Mouse (Mus musculus): ENCODE data around the gene Csf3. TPM values are rescaled to one million over a fixed set of nuclear protein-coding genes. Genes with fewer than 3 reads are reported as not detected.

The Csf3 gene
- total RNA-seq, 2 experiments from 2014 or later: not detected

- no peak for DNase-seq (ENCODE audit: low spot score in 2 of 2)
Measured at GRCm38 (mm10) chr11:98747804-98748505, 46.9 kb downstream of the Csf3 start.

GRCm38 (mm10) chr11:98748506-98749416 is 47.7 kb downstream of the Csf3 start:
- no peak for DNase-seq (ENCODE audit: low spot score in 2 of 2)

- peak in 1 of 2 experiments; percentile 26 for DNase-seq (ENCODE audit: low spot score in 2 of 2)
Measured at GRCm38 (mm10) chr11:98749716-98750115, 48.7 kb downstream of the Csf3 start.

- DNase-seq (ENCODE audit: low spot score in 2 of 2): peak; percentile 67 to 78
Measured at GRCm38 (mm10) chr11:98750351-98751201, 49.5 kb downstream of the Csf3 start.

- no peak for DNase-seq (ENCODE audit: low spot score in 2 of 2)
Measured at GRCm38 (mm10) chr11:98751221-98751782, 50.2 kb downstream of the Csf3 start.

GRCm38 (mm10) chr11:98752562-98753140 is 51.6 kb downstream of the Csf3 start:
- no peak for DNase-seq (ENCODE audit: low spot score in 2 of 2)

Other genes with a start within 250 kb of the Csf3 start
- under 1 TPM; 0.54 to 0.74 TPM for gene Ikzf3, start 155.2 kb upstream of the Csf3 start, total RNA-seq (2021)
- gene Zpbp2, start 150.2 kb upstream of the Csf3 start, total RNA-seq (2021): not detected
- gene Ormdl3, start 113.9 kb upstream of the Csf3 start, total RNA-seq (2021): 10 to 100 TPM; 28.0 to 28.3 TPM
- not detected for gene Lrrc3c, start 103.0 kb upstream of the Csf3 start, total RNA-seq (2021)
- gene Gm12355, start 75.6 kb upstream of the Csf3 start, total RNA-seq (2021): 10 to 100 TPM; 11.0 to 13.9 TPM
- under 1 TPM; 0.49 to 0.76 TPM for gene Gsdma3, start 74.9 kb upstream of the Csf3 start, total RNA-seq (2021)
- not detected for gene Gsdma2, start 54.5 kb upstream of the Csf3 start, total RNA-seq (2021)
- gene Gsdma, start 36.9 kb upstream of the Csf3 start, total RNA-seq (2021): not detected
- gene Psmd3, start 18.7 kb upstream of the Csf3 start, total RNA-seq (2021): 100 to 1,000 TPM; 130 to 140 TPM
- gene Med24, start 28.2 kb downstream of the Csf3 start, total RNA-seq (2021): 10 to 100 TPM; 47.8 to 58.0 TPM
- 100 to 1,000 TPM; 225 TPM for gene Thra, start 39.4 kb downstream of the Csf3 start, total RNA-seq (2021)
- gene Nr1d1, start 74.1 kb downstream of the Csf3 start, total RNA-seq (2021): 10 to 100 TPM; 26.7 to 34.2 TPM
- 10 to 100 TPM; 79.3 to 83.9 TPM for gene Msl1, start 94.3 kb downstream of the Csf3 start, total RNA-seq (2021)
- gene Casc3, start 103.6 kb downstream of the Csf3 start, total RNA-seq (2021): 10 to 100 TPM; 28.3 to 31.6 TPM
- gene Rapgefl1, start 135.5 kb downstream of the Csf3 start, total RNA-seq (2021): 1 to 10 TPM; 3.4 to 4.3 TPM
- gene Wipf2, start 162.4 kb downstream of the Csf3 start, total RNA-seq (2021): 10 to 100 TPM in 1 of 2 experiments, 1 to 10 TPM in 1; 8.3 to 11.0 TPM
- gene Cdc6, start 206.5 kb downstream of the Csf3 start, total RNA-seq (2021): 1 to 10 TPM; 6.8 to 7.5 TPM
- gene Rara, start 226.6 kb downstream of the Csf3 start, total RNA-seq (2021): 10 to 100 TPM; 44.6 to 45.9 TPM